Mouse (Mus musculus): ENCODE measurements around the gene Fam71f2. TPM values are rescaled to one million over a fixed set of nuclear protein-coding genes. Genes with fewer than 3 reads are reported as not detected.

Fam71f2 gene
- polyA plus RNA-seq, 1 experiment from 2014 or later: 0.34 TPM

- H3K9ac ChIP-seq (ENCODE audit: low read depth, low read length): no peak overlapping the region
- WGBS: 83% methylated on average over 14 of the region's 14 CpGs
- ATAC-seq: no peak
These were observed 33.9 kb upstream of the Fam71f2 start for GRCm38 (mm10) chr6:29245272-29246120.

DNA sequence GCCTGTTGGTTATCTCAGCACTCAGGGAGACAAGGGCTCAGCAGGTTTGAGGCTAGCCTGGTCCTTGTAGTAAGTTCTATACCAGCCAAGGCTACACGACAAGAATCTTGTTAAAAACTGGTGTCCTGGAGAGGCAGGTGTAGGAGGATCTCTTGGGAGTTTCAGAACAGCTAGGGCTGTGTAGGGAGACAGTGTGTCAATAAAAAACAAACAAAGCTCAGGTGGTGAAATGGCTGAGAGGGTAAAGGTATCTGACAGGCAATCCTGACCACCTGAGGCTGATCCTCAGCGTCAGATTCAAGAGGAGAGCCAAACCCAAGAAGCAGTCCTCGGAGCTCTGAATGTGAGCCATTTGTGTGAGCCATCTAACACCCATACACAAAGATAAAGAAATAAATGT is 33.2 kb upstream of the Fam71f2 start:
- ATAC-seq: no peak
- H3K36me3 ChIP-seq (ENCODE audit: control insufficient read depth, insufficient read depth, low read length): no peaks in the 10 kb centered on the region
- H3K27ac ChIP-seq (ENCODE audit: low read depth, low read length): no peak overlapping the region
- no peak overlapping the region for H3K4me2 ChIP-seq (ENCODE audit: low read length)
- no peak overlapping the region; the same call in 1 of the 2 replicates for H3K9ac ChIP-seq (ENCODE audit: low read depth, low read length)
- H3K4me1 ChIP-seq (ENCODE audit: control insufficient read depth, insufficient read depth, low read depth, low read length): no peaks in the 10 kb centered on the region
- 83% methylated on average over 3 of the region's 3 CpGs for WGBS
- H3K9me3 ChIP-seq (ENCODE audit: control insufficient read depth, low read length): no peaks in the 10 kb centered on the region
- H3K27me3 ChIP-seq (replicated peaks; ENCODE audit: control insufficient read depth, insufficient read depth, low read length): no peaks in the 10 kb centered on the region
- no peak overlapping the region for H3K4me3 ChIP-seq (ENCODE audit: low read length)

More at GRCm38 (mm10) chr6:29245272-29246120, 33.9 kb upstream of the Fam71f2 start:
- Histone ChIP-seq H3K4me1 (ENCODE audit: control insufficient read depth, insufficient read depth, low read depth, low read length) (no peaks in the 10 kb centered on the region), H3K27ac (ENCODE audit: low read depth, low read length) (no peak overlapping the region), H3K36me3 (ENCODE audit: control insufficient read depth, insufficient read depth, low read length) (no peaks in the 10 kb centered on the region), H3K4me3 (ENCODE audit: low read length) (no peak overlapping the region), H3K9me3 (ENCODE audit: control insufficient read depth, low read length) (no peaks in the 10 kb centered on the region), H3K4me2 (ENCODE audit: low read length) (no peak overlapping the region), H3K27me3 (replicated peaks; ENCODE audit: control insufficient read depth, insufficient read depth, low read length) (no peaks in the 10 kb centered on the region)

- WGBS: 46% methylated on average over 5 of the region's 5 CpGs
- ATAC-seq: no peak
- no peaks in the 10 kb centered on the region for H3K9me3 ChIP-seq (ENCODE audit: control insufficient read depth, low read length)
These were observed 32.8 kb upstream of the Fam71f2 start for GRCm38 (mm10) chr6:29246585-29246984.

GRCm38 (mm10) chr6:29247072-29247471 is 32.3 kb upstream of the Fam71f2 start:
- no peak overlapping the region for H3K4me2 ChIP-seq (ENCODE audit: low read length)
- no peak overlapping the region for H3K27ac ChIP-seq (ENCODE audit: low read depth, low read length)
- H3K4me1 ChIP-seq (ENCODE audit: control insufficient read depth, insufficient read depth, low read depth, low read length): no peaks in the 10 kb centered on the region
- H3K27me3 ChIP-seq (replicated peaks; ENCODE audit: control insufficient read depth, insufficient read depth, low read length): no peaks in the 10 kb centered on the region
- no peak overlapping the region for H3K9ac ChIP-seq (ENCODE audit: low read depth, low read length)
- 45% methylated on average over 4 of the region's 4 CpGs for WGBS
- no peak overlapping the region for H3K4me3 ChIP-seq (ENCODE audit: low read length)
- no peak for ATAC-seq
- no peaks in the 10 kb centered on the region for H3K9me3 ChIP-seq (ENCODE audit: control insufficient read depth, low read length)
- H3K36me3 ChIP-seq (ENCODE audit: control insufficient read depth, insufficient read depth, low read length): no peaks in the 10 kb centered on the region

More at GRCm38 (mm10) chr6:29246585-29246984, 32.8 kb upstream of the Fam71f2 start:
- H3K4me3 ChIP-seq (ENCODE audit: low read length): no peak overlapping the region
- H3K4me1 ChIP-seq (ENCODE audit: control insufficient read depth, insufficient read depth, low read depth, low read length): no peaks in the 10 kb centered on the region
- H3K27ac ChIP-seq (ENCODE audit: low read depth, low read length): no peak overlapping the region
- H3K4me2 ChIP-seq (ENCODE audit: low read length): no peak overlapping the region
- no peaks in the 10 kb centered on the region for H3K36me3 ChIP-seq (ENCODE audit: control insufficient read depth, insufficient read depth, low read length)
- H3K27me3 ChIP-seq (replicated peaks; ENCODE audit: control insufficient read depth, insufficient read depth, low read length): no peaks in the 10 kb centered on the region
- H3K9ac ChIP-seq (ENCODE audit: low read depth, low read length): no peak overlapping the region

DNA sequence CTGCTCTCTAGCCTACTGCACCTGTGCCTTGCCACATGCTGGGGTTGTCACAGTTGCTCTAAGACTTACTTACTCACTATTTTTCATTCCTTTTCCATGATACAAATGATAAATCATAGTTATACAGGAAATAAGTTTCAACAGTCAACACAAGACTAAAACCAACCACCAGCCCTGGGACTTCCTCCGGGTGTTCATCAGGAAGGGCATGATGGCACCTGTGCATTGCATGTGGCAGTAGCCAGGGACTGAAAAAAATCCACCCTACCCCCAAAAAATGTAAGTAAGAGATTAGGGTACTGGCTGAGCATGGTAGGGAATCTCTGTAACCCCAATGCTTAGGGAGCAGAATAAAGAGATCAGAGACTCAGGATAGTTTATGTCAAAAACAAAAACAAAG is 20.0 kb upstream of the Fam71f2 start:
- Histone ChIP-seq H3K4me3 (ENCODE audit: low read length) (no peak overlapping the region), H3K4me2 (ENCODE audit: low read length) (no peak overlapping the region), H3K4me1 (ENCODE audit: control insufficient read depth, insufficient read depth, low read depth, low read length) (peaks cover 7% of the 10 kb centered on the region), H3K36me3 (ENCODE audit: control insufficient read depth, insufficient read depth, low read length) (no peaks in the 10 kb centered on the region), H3K9me3 (ENCODE audit: control insufficient read depth, low read length) (no peaks in the 10 kb centered on the region), H3K27me3 (replicated peaks; ENCODE audit: control insufficient read depth, insufficient read depth, low read length) (no peaks in the 10 kb centered on the region), H3K9ac (ENCODE audit: low read depth, low read length) (no peak overlapping the region), H3K27ac (ENCODE audit: low read depth, low read length) (no peak overlapping the region)
- ATAC-seq: no peak
- 91% methylated on average over 1 of the region's 1 CpGs for WGBS

GRCm38 (mm10) chr6:29261831-29262230 is 17.6 kb upstream of the Fam71f2 start:
- no peaks in the 10 kb centered on the region for H3K9me3 ChIP-seq (ENCODE audit: control insufficient read depth, low read length)
- no peak overlapping the region for H3K9ac ChIP-seq (ENCODE audit: low read depth, low read length)
- peaks cover 7% of the 10 kb centered on the region for H3K4me1 ChIP-seq (ENCODE audit: control insufficient read depth, insufficient read depth, low read depth, low read length)
- H3K36me3 ChIP-seq (ENCODE audit: control insufficient read depth, insufficient read depth, low read length): no peaks in the 10 kb centered on the region
- no peaks in the 10 kb centered on the region for H3K27me3 ChIP-seq (replicated peaks; ENCODE audit: control insufficient read depth, insufficient read depth, low read length)
- ATAC-seq: no peak
- H3K4me3 ChIP-seq (ENCODE audit: low read length): no peak overlapping the region
- no peak overlapping the region for H3K4me2 ChIP-seq (ENCODE audit: low read length)
- H3K27ac ChIP-seq (ENCODE audit: low read depth, low read length): no peak overlapping the region
- WGBS: 78% methylated on average over 5 of the region's 5 CpGs

GRCm38 (mm10) chr6:29263650-29264455 is 15.5 kb upstream of the Fam71f2 start:
- peaks cover 7% of the 10 kb centered on the region for H3K4me1 ChIP-seq (ENCODE audit: control insufficient read depth, insufficient read depth, low read depth, low read length)
- 35% methylated on average over 6 of the region's 6 CpGs for WGBS
- no peaks in the 10 kb centered on the region for H3K27me3 ChIP-seq (replicated peaks; ENCODE audit: control insufficient read depth, insufficient read depth, low read length)
- ATAC-seq: peak; percentile 93
- H3K4me2 ChIP-seq (ENCODE audit: low read length): no peak overlapping the region
- no peak overlapping the region for H3K4me3 ChIP-seq (ENCODE audit: low read length)
- peak overlapping the region; percentile 53; the same call in 1 of the 2 replicates for H3K27ac ChIP-seq (ENCODE audit: low read depth, low read length)
- no peaks in the 10 kb centered on the region for H3K36me3 ChIP-seq (ENCODE audit: control insufficient read depth, insufficient read depth, low read length)
- H3K9me3 ChIP-seq (ENCODE audit: control insufficient read depth, low read length): no peaks in the 10 kb centered on the region
- no peak overlapping the region for H3K9ac ChIP-seq (ENCODE audit: low read depth, low read length)

- ATAC-seq: 0 out of 2 replicates have a peak, but pooled peaks have one; percentile 22
- no peak overlapping the region for H3K27ac ChIP-seq (ENCODE audit: low read depth, low read length)
- WGBS: 85% methylated on average over 3 of the region's 3 CpGs
These were observed 15.0 kb upstream of the Fam71f2 start for GRCm38 (mm10) chr6:29264456-29264781.

GRCm38 (mm10) chr6:29266936-29267335 is 12.5 kb upstream of the Fam71f2 start:
- no peaks in the 10 kb centered on the region for H3K36me3 ChIP-seq (ENCODE audit: control insufficient read depth, insufficient read depth, low read length)
- ATAC-seq: no peak
- no peak overlapping the region for H3K9ac ChIP-seq (ENCODE audit: low read depth, low read length)
- H3K4me3 ChIP-seq (ENCODE audit: low read length): no peak overlapping the region
- no peaks in the 10 kb centered on the region for H3K27me3 ChIP-seq (replicated peaks; ENCODE audit: control insufficient read depth, insufficient read depth, low read length)
- no peaks in the 10 kb centered on the region for H3K9me3 ChIP-seq (ENCODE audit: control insufficient read depth, low read length)
- peaks cover 7% of the 10 kb centered on the region for H3K4me1 ChIP-seq (ENCODE audit: control insufficient read depth, insufficient read depth, low read depth, low read length)
- no peak overlapping the region for H3K27ac ChIP-seq (ENCODE audit: low read depth, low read length)
- 77% methylated on average over 4 of the region's 4 CpGs for WGBS
- no peak overlapping the region for H3K4me2 ChIP-seq (ENCODE audit: low read length)

More at GRCm38 (mm10) chr6:29264456-29264781, 15.0 kb upstream of the Fam71f2 start:
- H3K4me1 ChIP-seq (ENCODE audit: control insufficient read depth, insufficient read depth, low read depth, low read length): peaks cover 7% of the 10 kb centered on the region
- no peak overlapping the region for H3K4me2 ChIP-seq (ENCODE audit: low read length)
- H3K27me3 ChIP-seq (replicated peaks; ENCODE audit: control insufficient read depth, insufficient read depth, low read length): no peaks in the 10 kb centered on the region
- H3K9ac ChIP-seq (ENCODE audit: low read depth, low read length): no peak overlapping the region
- H3K4me3 ChIP-seq (ENCODE audit: low read length): no peak overlapping the region
- no peaks in the 10 kb centered on the region for H3K9me3 ChIP-seq (ENCODE audit: control insufficient read depth, low read length)
- H3K36me3 ChIP-seq (ENCODE audit: control insufficient read depth, insufficient read depth, low read length): no peaks in the 10 kb centered on the region
